Mouse (Mus musculus) embryonic stem cell, embryonic (primary cell): ENCODE results near the gene Uqcc3.

ENCODE experiments used
- CTCF ChIA-PET, 4 experiments: fragments of 300-600 bp in 2 of 4; fragments of 350-600 bp in 2 of 4; sonication (Branson Sonifier 250); formaldehyde crosslinking; loops; one replicate each; lab custom pipeline; 2022; ENCODE audit warnings: inconsistent platforms in 2 of 4; lab: Charles Lee
- POLR2A ChIA-PET, 4 experiments: fragments of 300-600 bp in 2 of 4; fragments of 350-600 bp in 2 of 4; sonication (Branson Sonifier 250); formaldehyde crosslinking; loops; one replicate each; lab custom pipeline; 2022; ENCODE audit warnings: antibody characterized with exemption in 4 of 4, inconsistent platforms in 1 of 4; lab: Charles Lee

Uqcc3 gene

DNA sequence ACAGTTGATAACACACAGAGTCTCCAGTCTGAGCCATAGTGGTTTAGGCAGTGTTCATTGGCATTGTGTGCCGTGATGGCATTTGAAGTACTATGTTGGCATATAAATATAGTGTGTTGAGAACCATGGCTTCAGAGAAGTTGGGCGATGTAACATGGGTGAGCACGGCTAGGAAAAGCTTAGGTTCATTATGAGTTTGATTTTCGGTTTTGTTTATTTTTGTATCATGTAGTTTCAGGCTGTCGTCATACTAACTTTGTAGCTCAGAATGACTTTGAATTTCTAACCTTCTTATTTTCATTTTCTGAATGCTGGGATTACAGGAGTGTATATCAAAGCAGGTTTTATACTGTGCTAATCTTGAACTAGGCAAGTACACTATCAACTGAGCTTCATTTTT, 22.7 kb upstream of the Uqcc3 start:
- CTCF ChIA-PET, result no interaction called here
- POLR2A ChIA-PET, result interaction anchor here in 3 of 4 experiments (0.6 to 3.5 kb wide), 18 partner anchors 10 to 89 kb away, joined by 3 to 22 read pairs (median 4); partner anchors contain the start of genes Eef1g (in 3 of the 3), 1810009A15Rik (in 2 of the 3), Gm49416 (in 2 of the 3) and Eml3 (in 1 of the 3)

DNA sequence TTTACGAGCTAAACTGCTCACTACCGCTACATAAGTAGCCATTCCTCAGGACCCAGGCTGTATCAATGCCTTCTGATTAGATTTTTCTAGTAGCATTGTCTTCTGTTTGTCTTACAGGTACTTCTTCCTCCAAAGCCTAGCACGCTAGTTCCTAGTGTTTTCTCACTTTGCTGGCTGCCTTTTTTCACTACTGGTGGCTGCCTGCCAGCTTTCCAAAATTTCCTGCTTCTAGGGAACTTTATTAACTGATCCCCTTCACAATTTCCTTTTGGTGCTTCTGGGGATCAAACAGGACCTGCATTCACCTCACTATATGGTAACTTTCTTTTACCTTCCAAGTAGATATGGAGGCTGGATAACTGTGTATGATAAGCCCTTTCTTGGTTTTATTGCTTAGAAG, 18.4 kb upstream of the Uqcc3 start:
- ChIA-PET POLR2A (interaction anchor here (0.6 to 25.4 kb wide), 29 partner anchors 9 to 984 kb away, joined by 3 to 851 read pairs (median 4); partner anchors contain the start of genes 1810009A15Rik (in 4 of the 4), Gm49416 (in 4 of the 4), B3gat3 (in 2 of the 4) and Eef1g (in 2 of the 4)), CTCF (interaction anchor here in 1 of 4 experiments (0.7 kb wide), 1 partner anchor 184 kb away, joined by 3 read pairs; no protein-coding TSS in a partner anchor)

DNA sequence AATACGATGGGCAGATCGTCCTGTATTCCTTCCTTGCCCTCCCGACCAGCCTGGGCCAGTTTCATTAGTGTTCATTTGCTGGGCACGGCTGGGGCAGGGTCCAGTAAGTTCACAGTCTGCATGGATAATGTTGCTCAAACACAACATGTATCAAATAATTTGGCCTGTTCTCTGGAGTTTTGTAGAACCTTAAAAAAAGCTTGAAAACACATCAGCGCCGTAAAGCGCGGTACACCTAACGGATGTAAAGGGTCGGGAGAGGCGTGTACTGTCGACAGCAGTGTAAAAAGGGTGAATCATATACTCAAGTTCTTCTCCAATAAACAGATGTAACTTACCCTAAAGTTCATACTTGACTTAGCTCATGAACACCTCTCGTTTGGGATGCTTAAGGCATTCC, 17.9 kb upstream of the Uqcc3 start:
- ChIA-PET CTCF (interaction anchor here in 1 of 4 experiments (1.0 kb wide), 1 partner anchor 52 kb away, joined by 3 read pairs; no protein-coding TSS in a partner anchor), POLR2A (interaction anchor here (0.6 to 25.4 kb wide), 40 partner anchors 11 to 985 kb away, joined by 3 to 851 read pairs (median 4); partner anchors contain the start of genes 1810009A15Rik (in 4 of the 4), Gm49416 (in 4 of the 4), B3gat3 (in 2 of the 4) and Eef1g (in 2 of the 4))

DNA sequence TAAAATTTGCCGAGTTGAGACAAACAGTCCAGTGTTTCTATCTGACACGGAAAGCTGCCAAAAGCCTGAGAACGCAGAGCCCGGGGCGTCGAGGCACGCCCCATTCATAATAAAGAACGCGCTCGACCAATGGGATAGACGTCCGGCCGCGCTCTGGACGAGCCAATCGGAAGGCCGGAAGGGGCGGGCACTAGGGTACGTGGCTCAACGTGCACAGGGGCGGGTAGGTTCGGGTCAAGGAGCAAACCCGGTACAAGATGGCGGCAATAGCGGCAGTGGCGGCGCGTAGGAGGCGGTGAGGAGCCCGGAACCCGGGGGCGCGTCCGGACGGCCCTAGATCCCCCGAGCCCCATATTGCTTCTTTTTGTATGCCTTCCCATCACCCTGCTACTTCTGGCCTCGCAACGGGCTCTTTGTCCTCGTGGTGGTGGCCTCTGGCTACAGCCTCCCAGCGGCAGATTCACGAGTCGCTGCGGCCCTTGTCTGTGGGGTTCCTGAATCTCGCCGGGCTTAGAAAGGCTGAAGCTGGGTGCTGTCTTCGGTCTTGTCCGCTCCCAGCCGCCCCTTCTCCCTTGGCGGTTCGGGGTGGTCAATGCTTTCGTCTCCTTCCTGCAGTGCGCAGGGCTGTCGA, 17.3 kb upstream of the Uqcc3 start, which contains the start of gene Ganab:
Gene Ganab (plus strand): TSS at position 207 of the 631 bp plus-strand sequence.
- POLR2A ChIA-PET, result interaction anchor here (0.5 to 25.4 kb wide), 71 partner anchors 8 to 985 kb away, joined by 3 to 851 read pairs (median 4); partner anchors contain the start of genes 1810009A15Rik (in 4 of the 4), Gm49416 (in 4 of the 4), B3gat3 (in 3 of the 4) and Mta2 (in 3 of the 4)
- CTCF ChIA-PET, result interaction anchor here in 1 of 4 experiments (0.6 to 1.0 kb wide), 2 partner anchors 9 to 52 kb away, joined by 3 to 4 read pairs; no protein-coding TSS in a partner anchor

DNA sequence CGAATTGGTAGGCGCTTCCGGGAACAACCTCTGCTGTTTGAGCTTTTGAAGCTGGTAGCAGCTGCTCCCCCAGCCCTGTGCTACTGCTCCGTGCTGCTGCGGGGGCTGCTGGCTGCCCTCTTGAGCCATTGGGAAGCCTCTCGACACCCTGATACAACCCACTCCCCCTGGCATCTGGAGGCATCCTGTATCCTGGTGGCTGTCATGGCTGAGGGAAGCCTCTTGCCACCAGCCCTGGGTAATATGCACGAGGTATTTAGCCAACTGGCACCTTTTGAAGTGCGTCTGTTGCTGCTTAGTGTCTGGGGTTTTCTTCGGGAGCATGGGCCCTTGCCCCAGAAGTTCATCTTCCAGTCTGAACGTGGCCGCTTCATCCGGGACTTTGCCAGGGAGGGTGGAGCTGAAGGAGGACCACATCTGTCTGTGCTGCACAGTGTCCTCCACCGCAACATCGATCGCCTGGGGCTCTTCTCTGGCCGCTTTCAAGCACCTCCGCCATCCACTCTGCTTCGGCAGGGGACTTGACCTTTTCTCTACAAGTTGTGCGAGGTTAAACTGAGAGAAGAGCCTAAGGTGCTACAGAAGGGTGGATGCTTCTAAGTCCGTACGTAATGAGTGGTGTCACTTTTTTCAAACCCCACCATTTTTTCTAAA, 16.6 kb upstream of the Uqcc3 start:
- POLR2A ChIA-PET, result interaction anchor here (0.5 to 25.4 kb wide), 65 partner anchors 8 to 184 kb away, joined by 3 to 851 read pairs (median 4); partner anchors contain the start of genes 1810009A15Rik (in 4 of the 4), Gm49416 (in 4 of the 4), B3gat3 (in 3 of the 4) and Mta2 (in 3 of the 4)
- CTCF ChIA-PET, result interaction anchor here in 1 of 4 experiments (0.6 to 1.0 kb wide), 2 partner anchors 8 to 51 kb away, joined by 3 to 4 read pairs; no protein-coding TSS in a partner anchor

DNA sequence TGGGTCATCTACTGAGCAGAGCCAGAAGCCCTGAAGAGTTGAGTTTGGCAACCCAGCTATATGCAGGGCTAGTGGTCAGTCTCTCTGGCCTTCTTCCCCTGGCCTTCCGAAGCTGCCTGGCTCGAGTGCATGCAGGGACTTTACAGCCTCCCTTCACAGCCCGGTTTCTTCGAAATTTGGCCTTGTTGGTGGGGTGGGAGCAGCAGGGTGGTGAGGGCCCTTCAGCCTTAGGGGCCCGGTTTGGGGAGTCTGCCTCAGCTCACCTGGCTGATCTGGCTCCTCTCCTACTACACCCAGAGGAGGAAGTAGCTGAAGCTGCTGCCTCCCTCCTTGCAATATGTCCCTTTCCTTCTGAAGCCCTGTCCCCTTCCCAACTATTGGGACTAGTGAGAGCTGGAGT, 15.5 kb upstream of the Uqcc3 start:
- CTCF ChIA-PET, result interaction anchor here in 1 of 4 experiments (0.9 kb wide), 1 partner anchor 178 kb away, joined by 3 read pairs; no protein-coding TSS in a partner anchor
- POLR2A ChIA-PET, result interaction anchor here (0.6 to 25.4 kb wide), 42 partner anchors 9 to 183 kb away, joined by 3 to 851 read pairs (median 4); partner anchors contain the start of genes 1810009A15Rik (in 4 of the 4), Gm49416 (in 4 of the 4), Gng3 (in 3 of the 4) and Mta2 (in 3 of the 4)

DNA sequence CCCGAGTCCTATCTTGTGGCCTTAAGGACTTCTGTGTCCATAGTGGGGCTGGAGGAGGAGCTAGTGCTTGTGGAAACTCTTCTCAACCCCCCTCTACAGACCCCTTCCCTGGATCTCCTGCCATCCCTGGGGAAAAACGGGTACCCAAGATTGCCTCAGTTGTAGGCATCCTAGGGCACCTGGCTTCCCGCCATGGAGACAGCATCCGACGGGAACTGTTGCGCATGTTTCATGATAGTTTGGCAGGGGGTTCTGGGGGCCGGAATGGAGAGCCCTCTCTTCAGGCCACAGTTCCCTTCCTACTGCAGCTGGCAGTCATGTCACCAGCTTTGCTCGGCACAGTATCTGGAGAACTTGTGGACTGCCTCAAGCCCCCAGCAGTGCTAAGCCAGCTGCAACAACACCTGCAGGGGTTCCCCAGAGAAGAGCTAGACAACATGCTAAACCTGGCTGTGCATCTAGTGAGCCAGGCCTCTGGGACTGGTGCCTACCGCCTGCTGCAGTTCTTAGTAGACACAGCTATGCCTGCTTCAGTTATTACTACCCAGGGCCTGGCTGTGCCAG, 14.8 kb upstream of the Uqcc3 start:
- ChIA-PET POLR2A (interaction anchor here (0.6 to 25.4 kb wide), 39 partner anchors 8 to 182 kb away, joined by 3 to 851 read pairs (median 4); partner anchors contain the start of genes 1810009A15Rik (in 4 of the 4), Gm49416 (in 4 of the 4), Uqcc3 (in 3 of the 4) and B3gat3 (in 2 of the 4)), CTCF (interaction anchor here in 1 of 4 experiments (0.9 kb wide), 1 partner anchor 177 kb away, joined by 3 read pairs; no protein-coding TSS in a partner anchor)

DNA sequence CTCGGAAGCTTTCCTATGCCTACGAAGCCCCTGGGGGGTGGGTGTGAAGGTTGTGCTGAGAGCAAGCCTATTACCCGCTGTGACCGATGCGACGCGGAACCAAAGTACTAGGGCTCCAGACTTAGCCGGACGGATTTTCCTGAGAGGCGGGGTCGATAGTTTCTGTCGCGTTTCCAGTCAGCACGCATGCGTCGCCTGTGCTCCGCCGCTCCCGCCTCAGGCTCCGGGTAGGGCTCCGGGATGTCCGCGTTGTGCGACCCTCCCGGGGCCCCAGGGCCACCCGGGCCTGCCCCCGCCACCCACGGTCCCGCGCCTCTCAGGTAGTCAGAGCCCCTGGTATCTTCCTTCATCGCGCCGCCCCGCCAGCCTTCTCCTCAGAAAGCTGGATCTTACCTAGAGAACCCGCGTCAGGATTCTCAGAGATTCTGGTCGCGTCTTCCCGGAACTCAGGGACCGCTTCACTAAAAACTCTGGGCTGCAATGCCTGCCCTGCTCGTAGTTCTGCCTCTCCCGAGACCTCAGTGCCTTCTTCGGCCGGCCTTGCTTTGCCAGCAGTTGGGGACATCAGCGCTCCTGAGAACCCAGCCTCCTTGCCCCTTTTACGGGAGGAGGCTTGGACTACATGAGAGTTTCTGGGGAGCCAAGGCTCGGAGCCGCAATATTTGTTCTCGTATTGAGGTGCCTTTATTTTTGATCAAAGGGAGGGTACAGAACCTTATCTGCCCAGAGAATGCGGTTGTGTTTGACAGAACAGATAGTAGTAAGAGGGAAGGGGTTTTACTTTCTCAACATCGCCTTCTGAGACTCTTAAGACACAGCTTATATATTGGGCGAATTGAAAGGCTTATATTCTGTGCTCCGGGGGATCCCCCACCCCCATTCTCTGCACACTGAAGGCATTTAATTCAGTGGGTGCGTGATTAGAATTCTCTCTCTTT, 12.4 kb upstream of the Uqcc3 start, which contains the start of gene Ints5:
Gene Ints5 (plus strand): TSS at position 177 of the 938 bp plus-strand sequence.
- CTCF ChIA-PET, result interaction anchor here in 3 of 4 experiments (0.6 to 0.8 kb wide), 6 partner anchors 43 to 1915 kb away, joined by 3 to 5 read pairs (median 4); no protein-coding TSS in a partner anchor
- POLR2A ChIA-PET, result interaction anchor here (0.5 to 25.4 kb wide), 55 partner anchors 11 to 1823 kb away, joined by 3 to 851 read pairs (median 5); partner anchors contain the start of genes B3gat3 (in 3 of the 4), Slc3a2 (in 3 of the 4), Tut1 (in 3 of the 4) and Ubxn1 (in 3 of the 4)

DNA sequence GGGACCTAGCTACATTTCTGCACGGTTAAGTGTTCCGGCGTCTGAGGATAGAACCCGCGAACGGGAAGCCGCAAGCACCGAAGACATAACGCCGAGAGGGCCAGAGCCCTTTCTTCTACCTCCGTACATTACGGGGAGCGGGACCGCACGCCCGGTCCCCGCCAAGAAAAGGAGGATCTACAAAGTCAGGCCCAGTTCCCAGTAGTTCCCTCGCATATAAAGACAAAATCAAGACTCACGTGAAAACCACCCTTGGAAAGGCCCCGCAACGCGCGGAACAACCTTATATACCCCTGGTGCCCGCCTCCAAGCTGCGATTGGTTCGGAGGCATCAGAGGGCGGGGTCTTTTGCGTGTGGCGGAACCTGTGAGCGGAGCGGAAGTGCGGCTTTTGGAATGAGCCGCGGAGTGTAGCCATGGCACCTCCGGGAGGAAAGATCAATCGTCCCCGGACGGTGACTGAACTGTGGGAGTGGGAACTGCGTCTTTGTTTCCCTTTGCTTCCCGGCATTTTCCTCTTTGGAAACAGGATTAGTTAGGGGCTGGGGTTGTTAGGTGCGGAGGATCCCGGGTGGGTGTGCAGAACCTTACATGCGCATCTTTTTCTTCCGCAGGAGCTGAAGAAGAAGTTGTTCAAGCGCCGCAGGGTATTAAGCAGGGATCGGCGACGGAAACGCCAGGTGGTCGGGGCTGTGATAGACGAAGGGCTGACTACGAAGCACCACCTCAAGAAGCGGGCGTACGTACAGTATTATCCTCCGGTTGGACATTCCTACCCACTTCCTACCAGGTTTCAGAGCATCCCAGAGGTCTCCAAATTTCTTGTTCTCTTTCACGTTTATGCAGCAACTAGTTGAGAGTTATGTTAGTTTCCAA, 8.0 kb upstream of the Uqcc3 start, which contains the start of the genes 1810009A15Rik and Gm49416:
Gene 1810009A15Rik (plus strand): TSS at position 343 of the 875 bp plus-strand sequence.
Gene Gm49416 (plus strand): TSS at position 416 of the 875 bp plus-strand sequence.
- ChIA-PET POLR2A (interaction anchor here (0.5 to 27.2 kb wide), 219 partner anchors 1 to 1624 kb away, joined by 3 to 851 read pairs (median 6); partner anchors contain the start of genes B3gat3 (in 4 of the 4), Eef1g (in 4 of the 4), Ganab (in 4 of the 4) and Gng3 (in 4 of the 4)), CTCF (interaction anchor here in 3 of 4 experiments (0.6 to 1.2 kb wide), 6 partner anchors 9 to 194 kb away, joined by 3 to 5 read pairs (median 4); no protein-coding TSS in a partner anchor)

DNA sequence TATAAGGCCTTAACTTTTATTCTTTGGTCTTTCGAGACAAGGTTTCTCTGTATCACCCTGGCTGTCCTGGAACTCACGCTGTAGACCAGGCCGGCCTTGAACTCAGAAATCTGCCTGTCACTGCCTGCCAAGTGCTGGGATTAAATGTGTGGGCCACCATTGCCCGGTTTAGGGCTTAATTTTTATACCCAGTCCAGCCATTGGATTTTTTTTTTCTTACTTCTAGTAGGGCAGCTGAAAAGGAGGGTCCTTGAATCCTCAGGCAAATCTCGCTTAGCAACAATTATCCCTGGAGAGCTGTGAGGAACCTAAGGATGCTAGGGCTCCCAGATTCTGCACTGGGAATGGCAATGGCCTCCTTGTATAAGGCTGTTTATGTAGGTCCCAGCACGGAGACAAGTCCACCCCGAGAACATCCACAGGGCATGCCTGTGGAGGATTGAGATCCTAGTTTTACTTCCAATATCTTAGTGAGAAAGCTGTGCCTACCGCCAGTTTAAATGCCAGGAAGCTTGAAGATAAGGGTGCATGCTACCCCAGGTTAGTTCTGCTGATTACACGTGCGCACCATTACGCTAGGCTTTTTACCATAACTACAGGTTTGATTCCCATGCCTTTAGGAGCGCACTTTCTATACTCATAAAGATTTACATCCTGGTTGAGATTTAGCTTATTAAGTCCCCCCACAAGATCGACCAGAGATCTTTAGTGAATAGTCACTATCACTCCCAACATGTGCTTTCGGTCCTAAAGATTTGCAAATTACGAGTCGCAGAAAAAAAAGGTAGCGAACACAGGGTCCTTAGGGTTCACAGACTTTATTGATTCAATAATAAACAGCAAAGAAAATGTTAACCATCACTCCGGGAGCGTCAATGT, 7.1 kb upstream of the Uqcc3 start:
- ChIA-PET POLR2A (interaction anchor here (0.6 to 27.2 kb wide), 220 partner anchors 2 to 1623 kb away, joined by 3 to 851 read pairs (median 6); partner anchors contain the start of genes Eef1g (in 4 of the 4), Ganab (in 4 of the 4), Gng3 (in 4 of the 4) and Tut1 (in 4 of the 4)), CTCF (interaction anchor here in 1 of 4 experiments (1.2 kb wide), 1 partner anchor 195 kb away, joined by 5 read pairs; no protein-coding TSS in a partner anchor)

DNA sequence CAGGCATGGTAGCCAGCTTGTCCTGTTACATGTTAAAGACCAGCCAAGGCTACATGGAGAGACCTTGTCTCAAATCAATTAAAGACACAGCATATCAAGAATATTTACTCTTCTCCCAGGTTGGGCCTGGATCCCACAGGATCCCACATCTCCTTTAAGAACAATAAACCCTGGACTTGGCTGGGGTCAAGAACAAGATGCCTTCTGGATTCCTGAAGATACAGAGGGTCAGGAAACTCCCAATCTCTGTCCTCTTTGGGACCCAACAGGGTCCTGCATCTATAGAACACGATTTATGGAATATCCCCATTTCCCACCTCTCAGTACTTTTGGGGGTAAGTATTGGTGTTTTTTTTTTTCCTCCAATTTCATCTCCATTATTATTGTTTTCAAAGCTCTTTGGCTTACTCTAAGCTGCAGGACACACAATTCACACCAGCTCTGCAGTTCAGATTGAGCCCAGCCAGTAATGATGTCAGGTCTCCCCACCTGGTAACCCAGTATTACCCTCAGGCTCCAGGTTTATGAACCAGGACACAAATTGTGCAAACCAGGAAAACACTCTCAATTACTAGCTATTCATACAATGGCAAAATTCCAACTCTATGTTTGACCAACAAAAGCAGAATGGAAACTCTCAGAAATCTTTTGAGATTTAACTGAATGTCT, 6.3 kb upstream of the Uqcc3 start:
- POLR2A ChIA-PET, result interaction anchor here (0.6 to 27.2 kb wide), 128 partner anchors 3 to 1616 kb away, joined by 3 to 851 read pairs (median 11); partner anchors contain the start of genes Eef1g (in 4 of the 4), Ganab (in 4 of the 4), Tut1 (in 4 of the 4) and Ubxn1 (in 4 of the 4)
- CTCF ChIA-PET, result interaction anchor here in 1 of 4 experiments (0.6 kb wide), 1 partner anchor 93 kb away, joined by 3 read pairs; no protein-coding TSS in a partner anchor

DNA sequence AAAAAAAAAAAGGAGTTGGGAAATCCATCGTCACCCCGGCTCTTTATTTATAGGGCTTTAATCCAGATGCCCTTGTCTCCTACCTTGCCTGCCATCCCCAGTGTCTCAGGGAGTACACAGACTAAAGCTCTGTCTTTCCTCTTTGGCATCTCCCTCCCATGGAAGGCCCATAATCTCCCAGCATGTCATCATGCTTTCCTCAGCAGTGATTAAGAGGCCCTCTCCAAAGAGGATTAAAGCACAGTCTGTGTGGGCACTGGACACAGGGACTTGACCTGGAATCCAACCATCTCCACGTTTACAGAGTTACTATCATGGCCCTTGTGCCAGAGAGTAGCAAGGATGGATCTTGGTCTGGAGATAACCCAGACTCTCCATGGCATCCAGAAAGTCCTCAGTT, 2.9 kb upstream of the Uqcc3 start, which contains the start of the genes Lbhd1 and Gm49403:
Gene Lbhd1 (plus strand): TSS at position 117 of the 400 bp plus-strand sequence.
Gene Gm49403 (plus strand): TSS at position 315 of the 400 bp plus-strand sequence.
- CTCF ChIA-PET, result no interaction called here
- POLR2A ChIA-PET, result interaction anchor here in 3 of 4 experiments (0.7 to 27.2 kb wide), 23 partner anchors 4 to 168 kb away, joined by 3 to 851 read pairs (median 8); partner anchors contain the start of genes Ubxn1 (in 3 of the 3), 1810009A15Rik (in 2 of the 3), Eef1g (in 2 of the 3) and Ganab (in 2 of the 3)

DNA sequence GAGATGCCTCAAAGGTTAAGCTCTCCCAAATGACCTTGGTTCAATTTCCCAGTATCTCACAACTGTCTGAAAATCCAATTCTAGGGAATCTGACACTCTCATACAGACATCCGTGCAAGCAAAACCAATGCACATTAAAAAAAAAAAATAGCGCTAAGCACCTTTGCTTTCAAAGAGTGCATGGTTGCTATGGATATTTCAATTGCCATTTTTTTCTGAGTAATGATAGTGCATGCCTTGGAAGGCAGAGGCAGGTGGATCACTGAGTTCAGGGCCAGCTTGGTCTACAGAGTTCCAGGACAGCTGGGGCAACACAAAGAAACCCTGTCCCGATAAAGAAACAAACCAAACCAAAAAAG, 290 bp upstream of the Uqcc3 start:
- POLR2A ChIA-PET, result interaction anchor here (0.5 to 27.2 kb wide), 94 partner anchors 2 to 1705 kb away, joined by 3 to 851 read pairs (median 4); partner anchors contain the start of genes Ubxn1 (in 4 of the 4), 1810009A15Rik (in 3 of the 4), B3gat3 (in 3 of the 4) and Eef1g (in 3 of the 4)
- CTCF ChIA-PET, result interaction anchor here in 1 of 4 experiments (0.7 to 1.5 kb wide), 3 partner anchors 8 to 22 kb away, joined by 3 to 4 read pairs (median 4); no protein-coding TSS in a partner anchor
